Mouse (Mus musculus) neural tube, embryonic 10.5 days (tissue): Measurements from ENCODE around the gene Prkaa1.
A peak's percentile ranks its signal among the peaks of the same experiment; 100 is the strongest.
"Not testable (repeated sequence)": the region's sequence is repeated elsewhere in the genome, so short reads cannot be mapped to it uniquely, and the experiment has no call there.

Experiments used
- DNase-seq: peaks from one replicate; pipeline ENCODE4 v3.0.0-alpha.2; 2017; ENCODE audit warnings: low spot score; ENCODE audit errors: extremely low spot score

The Prkaa1 gene

DNA sequence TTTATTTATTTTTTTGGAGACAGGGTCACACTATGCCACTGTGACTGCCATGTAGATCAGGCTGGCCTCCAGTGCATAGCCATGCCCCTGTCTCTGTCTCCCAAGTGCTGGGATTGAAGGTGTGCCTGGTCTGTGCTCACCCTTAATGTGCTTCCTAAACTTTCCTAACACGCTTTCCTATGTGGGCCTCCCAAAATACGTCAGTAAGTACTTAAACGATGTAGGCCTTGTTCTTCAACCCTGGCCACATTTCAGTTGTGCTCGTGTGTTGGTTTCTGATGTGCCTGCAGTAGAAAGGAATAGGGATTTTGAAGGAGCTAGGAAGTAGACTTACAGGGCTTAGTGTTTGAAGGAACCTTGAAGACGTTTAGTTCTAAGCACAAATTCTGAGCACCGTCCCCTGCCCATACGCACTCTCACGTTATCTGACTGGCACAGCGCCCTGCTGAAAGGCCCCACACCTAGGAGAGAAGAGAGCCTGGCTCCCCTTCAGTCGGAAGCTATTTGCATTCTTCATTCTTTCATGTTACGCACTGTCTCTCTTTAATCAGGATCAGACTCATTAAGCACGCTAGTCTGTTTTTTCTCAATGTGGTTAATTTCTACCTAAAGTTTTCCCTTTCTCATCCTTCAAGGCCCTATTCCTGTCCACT is 21.6 kb downstream of the Prkaa1 start:
- DNase-seq: no peak

DNA sequence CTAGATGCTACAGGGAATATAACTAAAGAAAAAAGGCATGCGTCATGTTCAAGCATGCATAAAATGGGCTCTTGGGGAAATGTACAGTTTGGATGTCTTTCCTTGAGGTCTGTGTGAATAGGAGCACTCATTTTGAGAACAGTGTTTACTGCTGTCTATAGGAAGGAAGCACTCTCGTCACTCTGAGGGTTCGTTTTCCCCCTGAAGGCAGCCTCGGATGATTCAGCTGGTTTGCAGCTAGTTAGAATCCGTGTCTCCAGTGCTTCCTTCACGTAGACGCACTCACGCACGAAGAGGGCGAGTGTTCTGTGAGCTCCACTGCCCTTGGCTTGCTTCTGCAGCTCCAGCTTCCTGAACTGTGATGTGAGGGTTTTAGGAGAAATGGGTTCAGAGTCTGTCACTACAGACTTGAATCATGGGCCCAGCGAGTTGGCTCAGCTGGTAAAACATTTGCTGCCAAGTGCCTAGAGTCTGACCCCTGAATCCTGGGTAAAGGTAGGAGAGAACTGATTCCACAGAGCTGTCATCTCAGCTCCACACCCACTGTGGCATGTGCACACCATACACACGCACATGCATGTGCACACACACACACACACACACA is 29.7 kb downstream of the Prkaa1 start:
- no peak for DNase-seq

DNA sequence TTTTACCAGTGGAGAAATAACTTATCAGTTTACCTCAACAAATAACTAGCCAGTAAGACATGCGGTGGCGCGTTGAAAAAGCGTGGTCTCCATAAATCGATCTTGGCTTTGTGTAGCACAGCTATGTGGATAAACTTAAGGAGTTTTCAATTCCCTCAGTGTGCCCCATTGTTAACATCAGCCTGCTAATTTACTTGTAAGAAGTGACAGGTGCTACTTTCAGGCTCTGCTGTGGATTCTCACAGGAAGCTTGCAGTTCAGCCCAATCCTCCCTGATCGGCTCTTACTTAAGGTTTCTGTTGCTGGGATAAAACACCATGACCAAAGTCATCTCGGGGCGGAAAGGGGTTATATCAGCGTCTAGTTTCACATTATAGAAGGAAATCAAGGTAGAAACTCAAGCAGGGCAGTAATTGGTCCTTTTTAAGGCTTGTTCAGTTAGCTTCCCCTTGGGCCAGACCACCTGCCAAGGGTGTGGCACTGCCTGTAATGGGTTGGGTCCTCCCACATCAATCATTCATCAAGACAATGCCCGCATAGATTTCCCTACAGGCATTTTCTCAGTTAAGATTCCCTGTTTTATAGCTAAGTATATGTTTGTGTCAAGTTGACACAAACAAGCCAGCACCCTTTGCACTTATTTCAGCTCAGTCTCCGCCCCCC is 41.1 kb downstream of the Prkaa1 start:
- DNase-seq: peak; percentile 24

DNA sequence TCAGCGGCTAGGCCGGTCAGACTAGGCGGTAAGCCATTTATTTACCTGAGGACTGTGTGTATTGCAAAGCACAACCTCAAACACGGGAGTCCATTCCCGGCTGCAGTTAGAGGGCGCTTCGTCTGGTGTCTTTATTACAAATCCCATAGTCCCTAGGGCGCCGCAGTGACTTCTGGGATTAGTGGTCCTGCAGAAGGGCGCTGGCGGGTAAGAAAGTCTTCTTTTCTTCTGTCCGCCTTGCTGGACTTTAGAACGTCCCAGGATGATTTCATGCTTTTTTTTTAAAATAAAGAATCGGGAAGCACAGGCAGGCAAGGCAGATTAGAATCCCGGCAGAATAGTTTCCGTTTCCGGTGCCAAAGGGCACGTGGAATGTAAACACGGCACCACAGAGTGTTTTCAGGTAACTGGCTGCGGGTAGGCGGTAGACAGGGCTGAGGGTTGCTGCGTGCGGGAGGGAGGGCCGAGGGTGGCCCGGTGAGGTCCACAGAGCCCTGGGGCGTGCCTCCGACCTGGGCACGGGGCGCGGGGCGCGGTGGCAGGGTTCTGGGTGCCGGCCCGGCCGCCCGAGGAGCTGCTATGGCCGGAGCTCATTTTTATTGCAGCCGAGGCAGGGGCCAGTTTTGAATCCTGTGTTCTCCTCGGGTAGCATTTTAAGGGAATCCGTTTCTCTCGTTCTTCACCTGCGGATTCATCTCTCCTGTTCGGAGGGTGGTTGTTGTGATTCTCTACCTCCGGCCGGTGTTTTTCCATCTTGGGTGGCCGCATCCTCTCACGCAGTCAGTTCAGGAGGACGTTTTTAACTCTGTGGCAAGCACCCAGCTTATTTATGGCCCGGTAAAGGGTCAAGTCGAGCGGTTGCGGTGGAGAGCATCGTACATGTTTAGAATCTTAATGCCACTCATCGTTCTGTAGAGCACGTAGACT is 42.0 kb downstream of the Prkaa1 start, which contains the start of gene Ttc33:
Gene Ttc33 (plus strand): TSS at position 160 of the 927 bp plus-strand sequence.
- peak; percentile 68 for DNase-seq

DNA sequence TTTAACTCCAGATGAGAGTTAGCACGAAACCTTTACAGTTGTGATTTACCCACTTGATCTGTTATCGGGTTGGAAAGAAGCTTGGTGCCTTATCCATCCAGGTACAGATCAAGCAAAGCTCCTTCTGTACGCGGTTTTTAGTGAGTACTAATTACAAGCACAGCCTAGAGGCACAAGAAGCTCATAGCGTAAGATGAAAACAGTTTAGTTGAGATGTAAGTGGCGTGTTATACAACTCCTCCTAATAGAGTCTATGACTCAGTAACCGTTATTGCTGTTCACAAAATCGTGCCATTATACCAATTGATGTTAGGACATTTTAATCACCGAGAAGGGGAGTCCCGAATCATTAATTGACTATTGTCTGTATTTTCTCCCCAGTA is 42.6 kb downstream of the Prkaa1 start:
- no peak for DNase-seq

DNA sequence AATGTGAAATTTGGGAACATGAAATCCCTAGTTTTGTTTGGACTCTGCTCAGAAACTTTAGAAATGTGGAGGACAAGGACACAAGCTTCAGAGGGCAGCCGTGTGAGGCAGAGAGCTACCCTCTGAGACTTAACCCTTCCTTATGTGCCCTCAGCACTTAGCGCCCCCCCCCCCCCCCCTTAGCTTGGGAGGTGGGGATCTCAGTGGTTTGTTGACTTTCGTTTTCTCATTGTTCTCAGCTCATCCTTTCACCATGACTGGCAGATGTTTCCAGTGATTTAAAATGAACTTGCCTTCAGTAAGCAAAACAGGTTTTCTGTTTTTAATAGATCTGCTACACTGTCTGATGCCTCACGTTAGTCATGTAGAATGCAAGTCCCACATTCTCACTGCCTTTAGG is 43.5 kb downstream of the Prkaa1 start:
- no peak for DNase-seq

DNA sequence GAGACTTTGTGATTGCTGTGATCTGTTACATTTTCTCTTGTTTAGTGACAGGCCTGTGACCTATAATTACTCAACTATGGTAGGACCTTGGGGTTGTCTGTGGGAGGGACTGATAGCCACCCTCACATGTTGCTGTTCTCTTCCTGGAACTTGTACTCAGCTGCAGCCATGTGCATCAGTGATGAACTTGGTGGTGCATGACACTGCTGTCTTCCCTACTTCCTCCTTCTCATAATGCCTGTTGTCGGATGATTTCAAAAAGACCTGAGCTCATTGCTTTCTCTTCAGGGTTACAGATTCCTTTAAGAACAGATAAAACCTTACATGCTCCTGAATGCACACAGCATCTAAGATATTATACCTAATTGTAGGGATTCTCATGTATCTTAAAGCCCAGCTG is 44.4 kb downstream of the Prkaa1 start:
- no peak for DNase-seq

DNA sequence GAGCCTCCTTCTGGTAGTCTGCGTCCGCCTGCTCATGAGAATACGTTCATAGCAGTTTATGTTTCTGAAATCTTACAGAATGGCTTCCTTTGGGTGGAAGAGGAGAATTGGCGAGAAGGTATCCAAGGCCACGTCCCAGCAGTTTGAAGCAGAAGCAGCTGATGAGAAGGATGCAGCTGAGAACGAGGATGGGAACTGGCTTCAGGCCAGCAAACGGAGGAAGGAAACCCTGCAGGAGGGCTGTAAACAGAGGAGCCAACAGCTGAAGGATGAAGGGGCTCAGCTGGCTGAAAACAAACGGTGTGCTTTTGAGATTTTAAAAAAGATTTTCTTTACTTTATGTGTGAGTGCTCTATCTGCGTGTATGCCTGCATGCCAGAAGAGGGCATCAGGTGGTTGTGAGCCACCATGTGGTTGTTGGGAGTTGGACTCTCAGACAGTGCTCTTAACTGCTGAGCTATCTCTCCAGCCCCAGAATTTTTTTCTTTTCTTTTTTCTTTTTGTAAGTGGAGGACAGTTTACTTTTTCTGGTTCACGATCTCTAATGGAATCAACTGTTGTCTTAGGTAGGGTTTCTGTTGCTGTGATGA is 45.9 kb downstream of the Prkaa1 start:
- no peak for DNase-seq

DNA sequence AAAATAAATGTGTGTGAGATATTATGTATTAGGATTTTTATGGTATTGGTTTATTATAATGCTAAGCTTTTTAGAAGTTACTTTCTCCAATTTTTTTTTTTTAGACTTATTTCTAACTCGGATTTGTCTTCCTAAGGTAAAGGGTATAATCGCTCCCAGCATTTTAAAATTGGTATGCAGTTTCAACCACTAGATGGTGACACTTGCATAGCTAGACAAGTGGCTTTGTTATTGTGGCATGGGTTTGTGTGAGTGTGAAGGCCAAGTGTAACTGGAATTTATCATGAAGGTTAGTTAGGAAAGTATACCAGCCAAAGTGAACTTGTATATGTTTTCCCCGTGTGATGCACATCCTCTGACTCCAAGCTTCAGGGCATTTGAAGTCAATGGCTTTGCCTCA is 50.2 kb downstream of the Prkaa1 start:
- no peak for DNase-seq

DNA sequence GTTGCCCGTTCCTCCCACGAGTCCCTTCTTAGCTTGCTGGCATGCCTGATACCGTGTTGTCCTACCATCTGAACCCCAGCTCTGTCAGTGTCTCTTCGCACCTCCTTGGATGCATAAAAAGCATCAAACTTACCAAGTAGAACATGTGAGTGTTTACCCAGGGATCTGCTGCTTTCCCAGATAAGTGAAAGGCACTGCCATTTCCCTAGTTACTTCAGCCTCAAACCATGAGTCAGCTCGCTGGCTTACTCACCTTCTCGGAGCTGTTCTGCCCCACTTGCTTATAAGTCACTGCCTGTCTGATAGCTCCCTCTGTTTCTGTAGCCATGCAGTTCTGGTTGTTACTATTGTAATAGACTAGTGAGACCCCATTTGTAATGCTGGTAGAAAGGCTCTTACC is 50.8 kb downstream of the Prkaa1 start:
- DNase-seq: no peak

DNA sequence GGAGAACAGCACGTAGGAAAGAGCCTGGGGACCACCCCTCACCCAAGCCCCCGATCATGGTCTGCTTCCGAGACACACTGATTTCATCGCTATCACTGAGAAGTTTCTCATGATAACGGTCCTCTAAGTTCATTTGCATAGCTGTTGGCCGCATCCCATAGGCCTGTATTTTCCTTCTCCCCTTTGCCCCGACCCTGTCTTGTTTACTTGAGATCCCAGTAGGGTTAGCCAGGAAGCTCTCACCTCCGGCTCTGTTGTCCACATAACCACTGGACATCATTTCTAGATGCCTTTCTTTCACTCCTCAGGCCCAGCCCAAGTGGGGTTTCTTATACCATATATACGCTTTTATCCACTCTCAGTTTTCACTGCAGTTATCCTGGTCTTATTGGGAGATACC is 51.3 kb downstream of the Prkaa1 start:
- no peak for DNase-seq

DNA sequence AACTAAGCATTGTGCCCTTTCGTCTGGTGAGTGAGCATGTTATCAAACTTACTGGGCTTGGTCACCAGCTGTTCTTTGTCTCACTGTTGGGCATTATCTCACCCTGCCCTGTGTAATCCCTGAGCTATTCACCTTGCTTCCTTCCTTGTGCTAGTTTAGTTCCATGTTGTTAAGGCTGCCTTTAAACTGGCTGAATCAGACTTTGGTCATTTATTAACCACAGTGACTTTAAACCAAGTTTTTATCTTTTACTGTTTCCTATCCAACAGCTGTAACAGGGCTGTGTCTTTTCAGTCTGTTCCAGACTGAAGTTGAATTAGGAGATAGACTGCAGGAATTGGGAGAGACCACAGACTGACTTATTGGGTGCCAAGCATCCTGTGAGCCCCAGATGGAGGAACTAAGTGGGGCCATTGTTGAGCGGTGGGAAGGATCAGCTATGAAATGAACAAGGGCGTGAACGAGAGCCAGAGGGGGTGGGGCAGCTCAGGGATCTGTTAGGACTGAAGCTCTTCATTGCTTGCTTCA is 52.4 kb downstream of the Prkaa1 start:
- DNase-seq: no peak

DNA sequence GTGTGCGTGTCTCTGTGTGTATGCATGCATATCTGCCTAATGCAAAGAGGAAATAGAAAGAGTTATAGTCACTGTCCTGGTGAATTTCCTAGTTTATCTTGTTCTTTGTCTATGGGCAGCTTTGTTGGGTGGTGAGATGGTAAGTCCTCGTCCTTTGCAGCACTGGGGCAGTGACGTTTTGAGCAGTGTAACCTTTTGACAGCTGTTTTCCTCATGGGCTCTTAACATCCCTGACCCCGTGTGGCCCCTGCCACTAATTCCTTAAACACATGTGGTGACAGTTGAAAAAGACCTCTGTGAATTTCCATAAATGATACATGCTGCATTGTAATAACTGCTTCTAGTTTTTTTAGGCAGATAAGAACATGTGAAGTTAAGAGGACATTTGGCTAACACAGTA is 53.0 kb downstream of the Prkaa1 start:
- peak; percentile 23 for DNase-seq

DNA sequence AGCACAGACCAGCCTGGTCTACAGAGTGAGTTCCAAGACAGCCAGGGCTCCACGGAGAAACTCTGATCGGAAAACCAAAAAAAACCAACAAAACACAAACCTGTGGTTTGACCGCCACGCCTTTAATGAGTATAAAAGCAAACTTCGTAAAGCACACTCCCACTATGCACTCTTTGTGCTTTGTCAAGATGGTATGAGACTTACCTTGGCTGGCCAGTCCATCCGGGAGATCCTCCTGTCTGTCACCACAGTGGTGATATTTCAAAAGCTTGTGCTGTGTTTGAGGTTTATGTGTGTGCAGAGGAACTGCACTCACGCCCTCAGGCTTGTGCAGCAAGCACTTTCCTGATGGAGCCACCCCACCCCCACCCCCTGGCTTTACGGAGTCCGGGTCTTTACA is 61.6 kb downstream of the Prkaa1 start:
- DNase-seq: no peak

DNA sequence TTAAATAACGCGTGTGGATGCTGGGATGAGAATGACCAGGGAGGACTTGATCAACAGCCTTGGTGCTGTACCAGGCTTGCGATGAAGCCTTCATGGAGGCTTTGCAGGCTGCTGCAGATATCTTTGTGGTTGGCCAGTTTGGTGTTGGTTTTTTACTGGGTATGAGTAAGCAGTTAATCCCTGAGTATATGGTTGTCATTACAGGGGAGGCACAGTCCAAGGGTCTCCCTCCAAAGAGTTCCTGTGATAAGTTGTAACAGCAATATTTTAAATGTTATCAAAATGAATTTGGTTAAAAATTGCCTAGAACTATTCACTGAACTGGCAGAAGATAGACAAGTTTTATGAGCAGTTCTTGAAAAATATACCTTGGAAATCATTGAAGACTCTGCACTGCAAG is 65.5 kb downstream of the Prkaa1 start:
- no peak for DNase-seq

DNA sequence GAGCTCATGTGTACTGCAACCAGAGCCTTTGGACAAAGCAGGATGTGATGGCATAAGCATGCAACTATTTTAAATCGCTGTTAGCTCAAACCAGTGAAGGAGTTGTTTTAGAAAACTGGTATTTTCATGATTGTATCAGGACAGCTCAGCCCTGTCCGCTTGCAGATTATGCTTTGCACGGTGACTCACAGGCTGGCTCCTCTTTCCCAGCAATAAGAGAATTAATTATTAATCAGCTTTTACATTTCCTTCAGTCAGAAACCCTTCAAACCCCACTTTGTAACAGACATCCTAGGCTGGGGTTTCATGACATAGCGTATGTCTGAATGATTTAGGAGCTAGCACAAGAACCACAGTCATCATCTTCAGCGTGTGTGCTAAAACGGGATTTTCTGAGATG is 76.8 kb downstream of the Prkaa1 start:
- DNase-seq: no peak

DNA sequence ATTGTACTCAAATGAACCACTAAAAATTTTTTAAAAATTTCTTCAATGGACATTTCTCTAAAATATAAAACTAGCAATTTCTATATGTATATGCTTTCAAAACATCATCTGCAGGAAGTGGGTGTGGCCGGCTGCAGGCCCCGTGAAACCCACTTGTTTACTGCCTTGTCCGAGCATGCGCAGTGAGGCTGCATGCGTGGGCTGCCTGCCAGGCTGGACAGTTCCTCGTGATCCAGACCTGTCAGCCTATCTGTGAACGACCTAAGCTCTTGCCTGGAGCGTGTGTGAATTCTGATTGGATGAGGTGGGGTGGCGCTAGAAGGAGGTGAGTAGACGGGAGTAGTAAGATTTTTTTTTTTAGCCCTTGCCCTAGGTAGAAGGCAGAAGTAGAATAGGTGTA is 87.1 kb downstream of the Prkaa1 start:
- DNase-seq: not testable (repeated sequence)
